ENCODE assay signal across 1 mouse cellular context in the genomic region with DNA sequence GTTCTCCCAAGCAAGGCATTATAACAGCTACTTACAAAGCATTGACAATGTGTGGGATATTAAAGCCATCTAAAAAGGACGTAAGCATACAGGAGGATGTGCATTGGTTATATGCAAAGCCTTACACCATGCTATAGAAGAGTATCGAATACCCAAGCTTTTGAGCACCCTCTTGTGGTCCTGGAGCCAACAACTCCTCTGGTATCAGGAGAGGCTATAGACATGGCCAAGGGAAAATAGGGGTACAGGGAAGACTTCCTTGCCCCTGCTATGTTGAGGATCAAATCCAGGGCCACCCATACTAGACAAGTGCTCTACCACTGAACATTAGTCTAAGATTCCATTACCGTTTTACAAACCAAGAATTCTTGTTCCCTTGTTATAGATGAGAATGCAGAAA.
TF ChIP-seq lines count a peak whose summit lies in the region.

No protein-coding gene starts in this region.

TF ChIP-seq in CH12.LX, 34 proteins besides CTCF, POLR2A, EP300 and RAD21 (continued from another document):
- no peak for TF ChIP-seq MAZ (IDR thresholded peaks at IDR 0.05; ENCODE audit: low read depth, low read length)
- no peak for TF ChIP-seq MEF2A (IDR thresholded peaks at IDR 0.05; ENCODE audit: borderline replicate concordance, low read depth, low read length)
- no peak for TF ChIP-seq ETS1 (conservative IDR thresholded peaks at IDR 0.05; ENCODE audit: low read depth, low read length)
- no peak for TF ChIP-seq GABPA (IDR thresholded peaks at IDR 0.05; ENCODE audit: insufficient replicate concordance, low read depth, low read length)
- TF ChIP-seq NRF1 (IDR thresholded peaks at IDR 0.05; ENCODE audit: low read depth, low read length): no peak
- no peak for TF ChIP-seq CHD1 (IDR thresholded peaks at IDR 0.05; ENCODE audit: low read depth, low read length)
- no peak for TF ChIP-seq ZC3H11A (IDR thresholded peaks at IDR 0.05; ENCODE audit: low read depth, low read length)
- TF ChIP-seq USF2 (conservative IDR thresholded peaks at IDR 0.05; ENCODE audit: low read depth, low read length): no peak
TF ChIP-seq in CH12.LX: peak in this region for 0.
